ENCODE assay signal across 8 mouse cellular contexts in genomic region chr11:59902045-59902726, GRCm38 (mm10). TPM values are rescaled to one million over a fixed set of nuclear protein-coding genes. Genes with fewer than 3 reads are reported as not detected.
DNase-seq lines count a peak whose midpoint lies in the region; ATAC-seq and TF ChIP-seq lines count a peak whose summit lies in the region.

No protein-coding gene starts in this region.

- H3K27me3 ChIP-seq in kidney, embryonic 14.5 days (ENCODE audit: control insufficient read depth, insufficient read depth, low read length), result no peaks in the 10 kb centered on the region
- H3K27me3 ChIP-seq in heart, embryonic 16.5 days (ENCODE audit: control insufficient read depth, insufficient read depth, low read length), result no peaks in the 10 kb centered on the region
- H3K27me3 ChIP-seq in lung, postnatal 0 days (replicated peaks; ENCODE audit: insufficient read depth, low read length), result no peaks in the 10 kb centered on the region

- peak; percentile 62 for DNase-seq in kidney, adult 11 months
- DNase-seq in adrenal gland, adult 8-10 months, result peak; percentile 67
- peak; percentile 98 for DNase-seq in lung, postnatal 0 days (ENCODE audit: low spot score)
- no peak for DNase-seq in urinary bladder, adult 2 months (ENCODE audit: low spot score)
- DNase-seq in right cerebral cortex, postnatal 10 days (ENCODE audit: low spot score in 2 of 2), result no peak
- DNase-seq in embryo, embryonic 11 days, result no peak

- WGBS in kidney, embryonic 14.5 days, result 70% methylated on average over 8 of the region's 8 CpGs
- WGBS in heart, embryonic 16.5 days, result 32% methylated on average over 8 of the region's 8 CpGs
- WGBS in lung, postnatal 0 days, result 7% methylated on average over 8 of the region's 8 CpGs

- peak; percentile 97 for TF ChIP-seq EP300 in lung, postnatal 0 days (IDR thresholded peaks at IDR 0.05)

- no peak overlapping the region for H3K27ac ChIP-seq in kidney, embryonic 14.5 days (ENCODE audit: low read depth, low read length)
- H3K27ac ChIP-seq in heart, embryonic 16.5 days (ENCODE audit: low read length), result peak overlapping the region; percentile 80
- H3K27ac ChIP-seq in lung, postnatal 0 days (ENCODE audit: low read length), result peak overlapping the region; percentile 92

- H3K9ac ChIP-seq in kidney, embryonic 14.5 days (ENCODE audit: low read depth, low read length), result no peak overlapping the region
- peak overlapping the region; percentile 44; the same call in 1 of the 2 replicates for H3K9ac ChIP-seq in heart, embryonic 16.5 days (ENCODE audit: low read length)
- no peak overlapping the region for H3K9ac ChIP-seq in lung, postnatal 0 days (replicated peaks; ENCODE audit: low read depth)

- no peak overlapping the region for H3K4me2 ChIP-seq in kidney, embryonic 14.5 days (replicated peaks; ENCODE audit: low read depth, low read length)
- H3K4me2 ChIP-seq in heart, embryonic 16.5 days (ENCODE audit: low read depth, low read length), result peak overlapping the region; percentile 17; the same call in 1 of the 2 replicates
- 0 out of 2 replicates have a peak overlapping the region, but pooled peaks have one; percentile 2 for H3K4me2 ChIP-seq in lung, postnatal 0 days (replicated peaks; ENCODE audit: low read depth, low read length)

- H3K4me1 ChIP-seq in kidney, embryonic 14.5 days (ENCODE audit: control insufficient read depth, insufficient read depth, low read length), result no peaks in the 10 kb centered on the region
- peaks cover 28% of the 10 kb centered on the region for H3K4me1 ChIP-seq in heart, embryonic 16.5 days (ENCODE audit: control insufficient read depth, insufficient read depth, low read length)
- H3K4me1 ChIP-seq in lung, postnatal 0 days (ENCODE audit: insufficient read depth, low read depth, low read length), result peaks cover 5% of the 10 kb centered on the region; the same call in 1 of the 2 replicates

- ATAC-seq in kidney, embryonic 14.5 days (ENCODE audit: low FRiP score, low TSS enrichment), result no peak
- ATAC-seq in heart, embryonic 16.5 days (replicated peaks; ENCODE audit: extremely low read depth, insufficient read depth, low FRiP score), result peak; percentile 37; the same call in 1 of the 2 replicates
- ATAC-seq in lung, postnatal 0 days, result peak; percentile 91

- no peak overlapping the region for H3K4me3 ChIP-seq in kidney, embryonic 14.5 days (ENCODE audit: low read length)
- H3K4me3 ChIP-seq in heart, embryonic 16.5 days (ENCODE audit: low read length), result no peak overlapping the region
- no peak overlapping the region for H3K4me3 ChIP-seq in lung, postnatal 0 days (ENCODE audit: low read depth, low read length)

- H3K36me3 ChIP-seq in kidney, embryonic 14.5 days (ENCODE audit: control insufficient read depth, insufficient read depth, low read length), result no peaks in the 10 kb centered on the region
- H3K36me3 ChIP-seq in heart, embryonic 16.5 days (ENCODE audit: control insufficient read depth, insufficient read depth), result no peaks in the 10 kb centered on the region
- H3K36me3 ChIP-seq in lung, postnatal 0 days (ENCODE audit: insufficient read depth, low read length), result no peaks in the 10 kb centered on the region

- no peaks in the 10 kb centered on the region for H3K9me3 ChIP-seq in kidney, embryonic 14.5 days (ENCODE audit: control insufficient read depth, low read length)
- H3K9me3 ChIP-seq in heart, embryonic 16.5 days (replicated peaks; ENCODE audit: control insufficient read depth, low read length), result no peaks in the 10 kb centered on the region
- no peaks in the 10 kb centered on the region for H3K9me3 ChIP-seq in lung, postnatal 0 days (ENCODE audit: low read length)

- no peak for TF ChIP-seq CTCF in lung, postnatal 0 days (IDR thresholded peaks at IDR 0.05)

RNA-seq across cellular contexts. Expression of gene Med9, which starts 45.8 kb away (rescaled TPM):
- 41.3 and 43.7 TPM in 2 replicates for polyA plus RNA-seq in kidney, embryonic 14.5 days (2014; fragmentation: Nextera tagmentation; extraction: Ambion mirVana)
- 10 to 100 TPM; 29.4 to 39.1 (median 33.2) TPM for total RNA-seq in adrenal gland, adult 8-10 months (2022)
- polyA plus RNA-seq in heart, embryonic 16.5 days (2015; fragmentation: Nextera tagmentation; extraction: Ambion mirVana), result 44.0 and 45.6 TPM in 2 replicates
- 29.0 and 31.3 TPM in 2 replicates for polyA plus RNA-seq in lung, postnatal 0 days (2015; fragmentation: Nextera tagmentation; extraction: Ambion mirVana)
- polyA plus RNA-seq in urinary bladder, adult 2 months (2012; rRNA removed), result 19.9 and 23.0 TPM in 2 replicates

Comparison
In these comparisons a context has a peak if more than half of its experiments do, and no peak if none do; other contexts are left out.
1. DNase-seq: peak in kidney, adult 11 months (single experiment), adrenal gland, adult 8-10 months (single experiment) and lung, postnatal 0 days (single experiment); none in urinary bladder, adult 2 months (single experiment), right cerebral cortex, postnatal 10 days (0 of 2) and embryo, embryonic 11 days (single experiment).